Mouse (Mus musculus) spleen, adult 18-20 months (tissue): ENCODE data around the gene Pdzrn3.

Experiments used
- DNase-seq, 2 experiments: peaks; one replicate each; pipeline ENCODE4 v3.0.0; 2022; ENCODE audit warnings: mixed read lengths in 2 of 2

Pdzrn3 gene

DNA sequence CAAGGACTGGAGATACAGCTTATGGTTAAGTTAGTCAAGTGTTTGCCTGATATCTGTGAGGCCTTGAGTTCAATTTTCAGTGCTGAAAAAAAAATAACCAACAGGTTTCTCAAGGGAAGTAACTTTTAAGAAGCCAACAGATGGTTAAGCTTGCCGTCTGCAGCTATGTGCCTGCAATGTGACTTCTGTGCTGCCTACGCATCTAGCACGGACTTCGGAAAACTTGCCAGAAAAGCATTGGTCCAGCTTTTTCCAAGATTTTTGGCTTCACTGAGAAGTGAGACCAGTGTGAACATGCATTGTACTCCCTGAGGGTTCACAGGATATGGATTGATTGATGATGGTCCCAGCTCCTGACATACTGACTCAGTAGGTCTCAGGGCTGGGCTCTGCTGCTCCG, 186.1 kb downstream of the Pdzrn3 start:
- DNase-seq = no peak

DNA sequence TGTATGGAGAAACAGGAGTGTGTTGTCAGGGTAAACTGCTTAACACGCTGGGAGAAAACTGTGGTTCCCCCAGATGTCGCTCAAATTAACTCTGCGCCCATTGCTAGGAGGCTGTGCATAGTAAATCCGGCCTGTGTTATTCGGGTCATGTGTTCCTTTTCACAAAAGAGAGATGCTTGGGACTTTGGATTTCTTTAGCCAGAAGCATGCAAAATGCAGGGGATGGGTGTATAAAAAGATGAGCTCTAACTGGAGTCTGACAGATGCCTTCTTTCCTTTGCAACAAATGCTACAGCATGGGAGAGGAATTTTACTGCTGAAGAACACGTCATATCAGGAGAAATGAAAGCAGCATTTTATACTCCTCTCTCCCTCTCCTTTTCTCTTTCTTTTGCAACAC, 190.4 kb downstream of the Pdzrn3 start:
- no peak for DNase-seq

DNA sequence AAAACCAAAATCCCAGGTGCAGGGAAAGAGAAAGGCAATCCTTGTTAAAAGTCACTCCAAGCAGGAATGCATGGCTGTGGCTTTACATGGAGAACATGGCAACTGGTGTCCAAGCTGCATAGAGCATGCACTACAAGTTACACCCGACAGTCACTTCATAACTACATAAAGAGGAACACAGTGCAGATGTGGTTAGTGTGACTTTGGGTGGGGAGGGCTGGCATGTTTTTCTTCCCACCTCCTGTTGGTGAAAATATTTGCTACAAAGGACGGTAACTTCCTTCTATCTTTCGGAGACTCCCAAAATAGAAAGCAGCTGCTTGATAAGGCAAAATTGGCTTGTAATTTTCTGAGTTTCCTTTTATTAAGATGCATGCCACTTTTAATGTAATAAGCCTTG, 190.8 kb downstream of the Pdzrn3 start:
- no peak for DNase-seq

DNA sequence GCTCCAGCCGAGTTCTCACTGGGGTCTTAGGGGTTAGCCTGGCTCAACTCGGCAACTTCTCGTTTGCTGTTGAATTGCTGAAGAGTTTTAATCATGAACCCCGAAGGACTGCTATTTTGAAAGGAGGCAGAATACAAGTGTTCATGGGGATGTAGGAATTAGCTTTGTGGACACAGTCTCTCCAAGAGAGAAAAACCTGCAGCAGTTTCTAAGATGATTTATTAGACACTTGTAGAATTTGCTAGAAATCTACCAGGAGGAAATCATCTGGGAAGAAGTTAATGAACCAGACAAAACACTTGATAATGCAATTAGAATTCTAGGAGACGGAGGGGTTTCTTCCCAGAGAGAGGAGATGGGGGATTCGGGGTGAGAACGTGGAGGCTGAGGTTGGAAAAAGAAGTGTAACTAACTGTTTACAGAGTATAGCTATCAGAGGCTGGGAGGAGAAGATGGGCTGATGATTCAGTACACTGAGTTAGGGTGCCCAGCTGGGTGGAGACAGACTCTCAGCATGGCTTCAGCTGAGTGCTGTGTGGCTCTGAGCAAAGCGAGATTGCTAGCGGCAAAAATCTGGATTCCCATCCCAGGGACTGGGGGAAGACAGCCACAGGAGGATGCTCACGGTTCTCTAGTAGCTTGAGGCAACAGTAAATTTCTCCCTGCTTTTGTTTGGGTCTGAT, 193.5 kb downstream of the Pdzrn3 start:
- DNase-seq = no peak

DNA sequence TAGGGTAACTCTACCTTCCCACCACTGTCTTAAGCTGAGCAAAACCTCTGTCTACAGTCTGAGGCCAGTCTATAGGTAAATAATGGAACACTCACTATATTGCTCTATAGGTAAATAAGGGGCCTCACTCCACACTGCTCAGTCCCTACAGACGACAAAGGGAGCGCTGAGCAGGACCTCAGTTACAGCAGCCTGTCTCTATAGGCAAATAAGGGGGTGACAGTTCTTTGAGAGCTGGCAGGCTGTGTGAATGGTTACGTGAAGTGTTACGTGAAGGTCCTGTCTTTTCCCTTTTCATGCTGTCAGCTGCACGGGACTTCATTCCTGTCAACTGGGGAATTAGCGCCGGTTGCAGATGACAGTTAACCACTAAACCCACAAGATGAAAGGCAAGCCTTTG, 207.0 kb downstream of the Pdzrn3 start:
- DNase-seq = no peak

DNA sequence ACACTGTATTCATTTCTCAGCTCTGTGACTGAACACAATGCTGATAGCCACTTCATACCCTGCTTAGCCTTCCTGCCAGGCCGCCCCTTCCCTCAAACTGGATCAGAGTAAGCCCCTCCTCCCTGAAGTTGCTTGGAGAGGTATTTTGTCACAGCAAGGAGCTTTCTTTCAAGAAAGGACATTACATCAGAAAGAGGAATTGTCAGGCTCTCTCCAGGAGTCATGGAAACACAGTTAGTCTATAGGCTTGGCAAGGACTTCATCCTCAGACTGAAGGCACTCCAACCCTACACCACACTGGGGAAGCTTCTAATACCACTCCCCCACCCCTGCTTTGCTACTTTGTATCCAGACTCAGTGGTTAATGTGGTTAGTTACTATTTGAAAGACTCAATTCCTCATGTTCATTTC, 224.2 kb downstream of the Pdzrn3 start:
- no peak for DNase-seq

DNA sequence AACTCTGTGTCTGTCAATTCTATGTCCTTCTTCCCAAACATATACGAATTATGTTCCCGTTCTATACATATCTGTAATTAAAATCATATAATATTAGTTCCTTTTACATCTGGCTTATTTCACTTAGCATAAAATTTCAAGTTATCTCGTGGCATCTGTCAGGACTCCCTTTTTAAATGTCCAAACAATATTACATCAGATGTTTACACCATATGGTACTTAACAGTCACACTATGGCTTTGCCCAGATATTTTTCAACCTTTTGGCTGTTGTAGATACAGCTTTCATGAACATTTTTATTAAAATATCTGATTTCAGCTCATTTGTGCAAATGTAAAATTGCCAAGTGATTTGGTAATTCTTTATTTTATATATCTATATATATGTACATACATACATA, 242.3 kb downstream of the Pdzrn3 start:
- DNase-seq = no peak

DNA sequence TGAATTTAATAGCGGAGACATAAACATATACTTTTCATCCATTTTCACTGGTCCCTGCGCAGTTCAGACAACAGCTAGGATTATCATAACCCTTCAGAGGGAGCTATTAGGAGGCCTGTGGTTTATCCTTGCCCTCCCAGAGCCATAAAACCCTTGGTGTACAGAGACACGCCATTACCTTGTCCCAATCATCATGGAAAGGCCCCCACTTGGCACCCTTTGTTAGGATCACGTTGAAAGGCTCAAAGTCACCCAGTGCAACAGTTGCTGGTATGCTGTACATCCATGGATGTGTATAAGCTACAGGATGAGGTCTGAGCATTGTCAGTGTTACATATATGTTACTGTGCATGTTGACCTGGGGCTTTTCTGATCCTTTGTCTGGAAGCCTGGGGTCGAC, 252.3 kb downstream of the Pdzrn3 start:
- DNase-seq = no peak

DNA sequence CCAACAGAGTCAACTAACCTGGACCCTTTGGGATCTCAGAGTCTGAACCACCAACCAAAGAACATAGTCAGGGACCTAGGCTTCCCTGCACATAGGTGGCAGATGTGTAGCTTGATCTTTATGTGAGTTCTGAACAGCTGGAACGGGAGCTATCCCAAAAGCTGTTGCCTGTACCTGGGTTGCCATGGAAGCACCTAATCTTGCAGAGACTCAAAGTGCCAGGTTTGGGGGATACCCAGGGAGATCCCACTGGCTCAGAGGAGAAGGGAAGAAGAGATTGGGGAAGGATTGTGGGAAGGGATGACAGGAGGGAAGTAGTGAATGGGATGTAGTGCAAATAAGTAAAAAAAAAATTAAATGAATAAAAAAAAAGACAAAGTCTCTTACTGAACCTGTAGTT, 268.7 kb downstream of the Pdzrn3 start:
- DNase-seq = no peak

DNA sequence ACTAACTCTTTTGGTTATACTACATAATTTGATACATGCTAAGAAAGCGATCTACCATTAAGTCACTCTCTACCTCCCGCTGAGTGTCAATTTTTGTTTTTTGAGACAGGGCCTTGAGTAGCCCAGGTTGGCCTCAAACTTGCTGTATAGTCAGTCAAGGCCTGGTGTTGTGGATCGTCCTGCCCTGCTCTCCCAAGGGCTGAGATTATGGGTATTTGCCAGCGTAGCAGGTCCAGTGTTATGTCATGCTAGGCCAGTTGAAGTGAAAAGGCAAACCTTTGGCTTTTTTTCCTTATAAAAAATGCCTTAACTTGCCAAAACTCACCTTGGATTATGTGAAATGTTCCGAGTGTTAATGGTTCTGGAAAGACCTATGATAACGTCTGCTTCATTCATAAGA, 274.2 kb downstream of the Pdzrn3 start:
- no peak for DNase-seq

DNA sequence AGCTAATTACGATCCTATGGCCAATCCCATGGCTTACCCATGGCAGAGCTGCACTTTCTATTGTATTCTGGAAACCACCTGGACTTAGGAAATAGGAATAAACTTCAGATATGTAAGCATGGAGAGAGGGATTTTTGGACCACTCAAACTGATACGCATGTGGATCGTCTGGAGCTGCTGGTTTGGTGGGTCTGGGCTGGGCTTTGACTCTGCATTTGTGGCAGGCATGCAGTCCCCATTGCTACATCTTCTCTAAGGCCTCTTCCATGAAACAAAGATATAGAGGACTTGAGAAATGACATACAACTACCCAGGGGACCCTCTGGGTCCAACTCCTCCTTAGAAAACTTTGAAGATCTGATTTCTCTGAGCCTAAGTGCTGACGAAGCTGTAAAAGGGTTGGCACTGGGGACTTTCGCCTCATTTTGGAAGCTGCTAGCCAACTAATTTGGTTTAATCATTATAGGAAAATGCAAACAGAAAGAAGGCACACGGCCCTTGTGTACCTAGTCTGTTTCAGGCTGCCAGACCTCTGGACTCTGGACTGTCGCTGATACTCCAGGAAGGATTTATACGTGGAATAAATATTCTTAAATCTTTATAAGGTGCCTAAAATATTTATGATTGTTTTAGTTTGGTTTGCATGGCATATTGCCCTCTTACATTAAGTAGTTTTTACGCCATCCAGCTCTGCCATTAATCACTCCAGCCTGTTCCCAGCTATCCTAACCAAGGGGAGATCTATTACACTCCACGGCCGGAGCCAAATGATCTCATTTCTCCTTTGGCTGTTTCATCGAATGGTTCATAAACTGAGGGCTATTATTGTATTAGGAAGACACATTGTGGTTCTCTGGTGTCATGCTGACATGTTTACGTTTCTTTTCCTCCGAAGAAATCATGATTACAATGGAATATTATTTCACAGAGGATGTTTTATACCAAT, 275.7 kb downstream of the Pdzrn3 start:
- no peak for DNase-seq
